Mouse (Mus musculus) liver, embryonic 11.5 days (tissue): Measurements from ENCODE around the gene 1700003E16Rik. TPM values are rescaled to one million over a fixed set of nuclear protein-coding genes. Genes with fewer than 3 reads are reported as not detected.

ENCODE experiments used
- ATAC-seq: fragments of 200-750 bp; cut with Nextera tagmentation; replicated peaks from 2 replicates; pipeline ENCODE4 v1.8.0; 2017; ENCODE audit warnings: moderate number of reproducible peaks, mild to moderate bottlenecking, moderate TSS enrichment, moderate library complexity; ENCODE audit not compliant: low FRiP score
- DNase-seq: peaks from one replicate; pipeline ENCODE4 v3.0.0-alpha.2; 2017; ENCODE audit warnings: low spot score
- H3K27ac ChIP-seq: fragments of 300-500 bp; sonication (generic); 2 replicates; pipeline ENCODE4 v1.5.1; 2014; ENCODE audit warnings: mild to moderate bottlenecking, low read depth, low read length, control low read depth
- H3K27me3 ChIP-seq: fragments of 300-500 bp; sonication (generic); replicated peaks from 2 replicates; pipeline ENCODE4 v1.6.1; 2014; ENCODE audit warnings: low read length, mixed read lengths; ENCODE audit not compliant: control insufficient read depth, insufficient read depth
- H3K36me3 ChIP-seq: fragments of 300-500 bp; sonication (generic); 2 replicates; pipeline ENCODE4 v1.6.1; 2014; ENCODE audit warnings: mild to moderate bottlenecking, low read length, moderate library complexity, mixed read lengths; ENCODE audit not compliant: control insufficient read depth, insufficient read depth
- H3K4me1 ChIP-seq: fragments of 300-500 bp; sonication (generic); replicated peaks from 2 replicates; pipeline ENCODE4 v1.6.1; 2014; ENCODE audit warnings: low read length, mixed read lengths; ENCODE audit not compliant: control insufficient read depth, insufficient read depth
- H3K4me2 ChIP-seq: fragments of 300-500 bp; sonication (generic); 2 replicates; pipeline ENCODE4 v1.6.1; 2014; ENCODE audit warnings: mild to moderate bottlenecking, control low read depth, moderate library complexity
- H3K4me3 ChIP-seq: fragments of 300-500 bp; sonication (generic); 2 replicates; pipeline ENCODE4 v1.5.1; 2014; ENCODE audit warnings: low read depth, low read length, control low read depth
- H3K9ac ChIP-seq: fragments of 300-500 bp; sonication (generic); 2 replicates; pipeline ENCODE4 v1.6.1; 2014; ENCODE audit warnings: low read depth, low read length, control low read depth
- H3K9me3 ChIP-seq: fragments of 300-500 bp; sonication (generic); 2 replicates; pipeline ENCODE4 v1.6.1; 2016; ENCODE audit warnings: low read length, inconsistent platforms, mixed read lengths; ENCODE audit not compliant: control insufficient read depth
- WGBS: fragments of 180-500 bp; shearing (Covaris S2); extraction: QIAGEN DNeasy Blood & Tissue Kit; methylation state at CpG from one replicate; pipeline ENCODE4 v1.1.7; 2014; 5-methylcytosine and 5-hydroxymethylcytosine counted together
- polyA plus RNA-seq: library from polyadenylated mRNA; unstranded; fragments of >200 nt; fragmentation: Nextera tagmentation; extraction: Ambion mirVana; gene quantifications from 2 replicates; pipeline ENCODE4 v1.2.1, GENCODE M21; 2014

The 1700003E16Rik gene
- polyA plus RNA-seq, 1 experiment from 2014 or later, result 0.08 TPM

- no peak overlapping the region for H3K27ac ChIP-seq
- H3K4me1 ChIP-seq, result peaks cover 38% of the 10 kb centered on the region
- no peak for ATAC-seq
- H3K4me2 ChIP-seq, result peak overlapping the region; percentile 97
- no peak for DNase-seq
- no peaks in the 10 kb centered on the region for H3K27me3 ChIP-seq
- H3K9ac ChIP-seq, result peak overlapping the region; percentile 96; the same call in 1 of the 2 replicates
- H3K4me3 ChIP-seq, result peak overlapping the region; percentile 85; the same call in 1 of the 2 replicates
- 90% methylated on average over 4 of the region's 4 CpGs for WGBS
- no peaks in the 10 kb centered on the region for H3K9me3 ChIP-seq
- H3K36me3 ChIP-seq, result peaks cover 19% of the 10 kb centered on the region; the same call in 1 of the 2 replicates
Observed at GRCm38 (mm10) chr6:83117165-83117438, 39.1 kb upstream of the 1700003E16Rik start.

GRCm38 (mm10) chr6:83117616-83118015 is 38.6 kb upstream of the 1700003E16Rik start:
- WGBS, result 94% methylated on average over 13 of the region's 13 CpGs
- no peak overlapping the region for H3K4me2 ChIP-seq
- no peak for ATAC-seq

GRCm38 (mm10) chr6:83118369-83118768 is 37.8 kb upstream of the 1700003E16Rik start:
- Histone ChIP-seq H3K4me2 (no peak overlapping the region), H3K9me3 (no peaks in the 10 kb centered on the region), H3K27me3 (no peaks in the 10 kb centered on the region), H3K27ac (no peak overlapping the region), H3K4me1 (peaks cover 46% of the 10 kb centered on the region), H3K36me3 (peaks cover 21% of the 10 kb centered on the region; the same call in 1 of the 2 replicates), H3K4me3 (no peak overlapping the region), H3K9ac (no peak overlapping the region)
- 84% methylated on average over 11 of the region's 11 CpGs for WGBS
- DNase-seq (no peak), ATAC-seq (no peak)

More at GRCm38 (mm10) chr6:83117616-83118015, 38.6 kb upstream of the 1700003E16Rik start:
- peaks cover 40% of the 10 kb centered on the region for H3K4me1 ChIP-seq
- H3K27ac ChIP-seq, result no peak overlapping the region
- DNase-seq, result no peak
- peaks cover 19% of the 10 kb centered on the region; the same call in 1 of the 2 replicates for H3K36me3 ChIP-seq
- H3K9me3 ChIP-seq, result no peaks in the 10 kb centered on the region
- no peak overlapping the region for H3K9ac ChIP-seq
- no peaks in the 10 kb centered on the region for H3K27me3 ChIP-seq
- H3K4me3 ChIP-seq, result no peak overlapping the region

GRCm38 (mm10) chr6:83118825-83119733 is 37.1 kb upstream of the 1700003E16Rik start:
- H3K27me3 ChIP-seq, result no peaks in the 10 kb centered on the region
- ATAC-seq, result no peak
- H3K27ac ChIP-seq, result peak overlapping the region; percentile 34
- peak overlapping the region; percentile 85 for H3K4me3 ChIP-seq
- H3K9me3 ChIP-seq, result no peaks in the 10 kb centered on the region
- peaks cover 21% of the 10 kb centered on the region; the same call in 1 of the 2 replicates for H3K36me3 ChIP-seq
- peaks cover 45% of the 10 kb centered on the region for H3K4me1 ChIP-seq
- H3K9ac ChIP-seq, result peak overlapping the region; percentile 26; the same call in 1 of the 2 replicates
- peak overlapping the region; percentile 100 for H3K4me2 ChIP-seq
- DNase-seq, result no peak
- 67% methylated on average over 14 of the region's 14 CpGs for WGBS

- Histone ChIP-seq H3K4me1 (peaks cover 44% of the 10 kb centered on the region), H3K9ac (peak overlapping the region; percentile 78), H3K4me2 (peak overlapping the region; percentile 100), H3K4me3 (peak overlapping the region; percentile 85), H3K27me3 (no peaks in the 10 kb centered on the region), H3K27ac (peak overlapping the region; percentile 34), H3K9me3 (no peaks in the 10 kb centered on the region), H3K36me3 (peaks cover 21% of the 10 kb centered on the region; the same call in 1 of the 2 replicates)
- ATAC-seq, result no peak
- no peak for DNase-seq
- 77% methylated on average over 7 of the region's 7 CpGs for WGBS
Observed at GRCm38 (mm10) chr6:83119734-83120051, 36.5 kb upstream of the 1700003E16Rik start.

- ATAC-seq (peak; percentile 91), DNase-seq (peak; percentile 88)
- Histone ChIP-seq H3K4me1 (peaks cover 42% of the 10 kb centered on the region), H3K4me2 (peak within 1 kb of the TSS; percentile 100), H3K9ac (peak within 1 kb of the TSS; percentile 88), H3K9me3 (no peaks in the 10 kb centered on the region), H3K4me3 (peak within 1 kb of the TSS; percentile 85), H3K27ac (peak within 1 kb of the TSS; percentile 97), H3K36me3 (peaks cover 21% of the 10 kb centered on the region; the same call in 1 of the 2 replicates), H3K27me3 (no peaks in the 10 kb centered on the region)
- under 1% methylated on average over 38 of the region's 38 CpGs for WGBS
Observed at GRCm38 (mm10) chr6:83120930-83121862, 35.0 kb upstream of the 1700003E16Rik start, which contains the start of gene Wbp1. Gene Wbp1 (minus strand): TSS chr6:83121559.

- Histone ChIP-seq H3K4me2 (peak overlapping the region; percentile 100), H3K27ac (peak overlapping the region; percentile 97), H3K9me3 (no peaks in the 10 kb centered on the region), H3K4me3 (peak overlapping the region; percentile 85), H3K36me3 (peaks cover 17% of the 10 kb centered on the region; the same call in 1 of the 2 replicates), H3K27me3 (no peaks in the 10 kb centered on the region), H3K9ac (peak overlapping the region; percentile 88), H3K4me1 (peaks cover 33% of the 10 kb centered on the region)
- peak; percentile 29; the same call in 1 of the 2 replicates for ATAC-seq
- peak; percentile 56 for DNase-seq
- 2% methylated on average over 52 of the region's 52 CpGs for WGBS
Observed at GRCm38 (mm10) chr6:83121863-83122710, 34.1 kb upstream of the 1700003E16Rik start.
